Mouse (Mus musculus) intestine, postnatal 0 days (tissue): ENCODE results near the gene Tmem189. TPM values are rescaled to one million over a fixed set of nuclear protein-coding genes. Genes with fewer than 3 reads are reported as not detected.
A peak's percentile ranks its signal among the peaks of the same experiment; 100 is the strongest.
"Not testable (repeated sequence)": the region's sequence is repeated elsewhere in the genome, so short reads cannot be mapped to it uniquely, and the experiment has no call there.

Source experiments
- ATAC-seq: fragments of 200-750 bp; cut with Nextera tagmentation; 2 replicates; pipeline ENCODE4 v1.8.0; 2017; ENCODE audit warnings: mild to moderate bottlenecking, moderate TSS enrichment, moderate library complexity
- H3K27ac ChIP-seq: fragments of 300-500 bp; sonication (generic); 2 replicates; pipeline ENCODE4 v1.5.1; 2014; ENCODE audit warnings: mild to moderate bottlenecking, low read depth, low read length, moderate library complexity
- H3K27me3 ChIP-seq: fragments of 300-500 bp; sonication (generic); replicated peaks from 2 replicates; pipeline ENCODE4 v1.6.1; 2014; ENCODE audit warnings: low read length, mixed read lengths; ENCODE audit not compliant: control insufficient read depth, insufficient read depth
- H3K36me3 ChIP-seq: fragments of 300-500 bp; sonication (generic); 2 replicates; pipeline ENCODE4 v1.6.1; 2014; ENCODE audit warnings: mild to moderate bottlenecking, moderate library complexity; ENCODE audit not compliant: control insufficient read depth, insufficient read depth
- H3K4me1 ChIP-seq: fragments of 300-500 bp; sonication (generic); replicated peaks from 2 replicates; pipeline ENCODE4 v1.6.1; 2014; ENCODE audit warnings: antibody characterized with exemption, low read length, mixed read lengths; ENCODE audit not compliant: control insufficient read depth, insufficient read depth
- H3K4me2 ChIP-seq: fragments of 300-500 bp; sonication (generic); replicated peaks from 2 replicates; pipeline ENCODE4 v1.6.1; 2014; ENCODE audit warnings: low read depth, mild to moderate bottlenecking, moderate library complexity
- H3K4me3 ChIP-seq: fragments of 300-500 bp; sonication (generic); 2 replicates; pipeline ENCODE4 v1.5.1; 2014; ENCODE audit warnings: low read depth, low read length
- H3K9ac ChIP-seq: fragments of 300-500 bp; sonication (generic); 2 replicates; pipeline ENCODE4 v1.6.1; 2014; ENCODE audit warnings: mild to moderate bottlenecking, low read depth, low read length
- H3K9me3 ChIP-seq: fragments of 300-500 bp; sonication (generic); 2 replicates; pipeline ENCODE4 v1.6.1; 2016; ENCODE audit warnings: mixed run types; ENCODE audit not compliant: control insufficient read depth
- CTCF ChIP-seq: sonication (generic); IDR thresholded peaks from 2 replicates; pipeline ENCODE4 v1.5.1; 2016; ENCODE audit warnings: low read depth, mild to moderate bottlenecking, control low read depth, antibody characterized with exemption, moderate library complexity
- WGBS: fragments of 180-500 bp; shearing (Covaris S2); extraction: QIAGEN DNeasy Blood & Tissue Kit; methylation state at CpG from one replicate; pipeline ENCODE4 v1.1.7; 2014; 5-methylcytosine and 5-hydroxymethylcytosine counted together
- polyA plus RNA-seq: library from polyadenylated mRNA; unstranded; fragments of >200 nt; fragmentation: Nextera tagmentation; extraction: Ambion mirVana; gene quantifications from 2 replicates; pipeline ENCODE4 v1.2.1, GENCODE M21; 2015

The Tmem189 gene
- polyA plus RNA-seq, 1 experiment from 2014 or later = 26.8 TPM

DNA sequence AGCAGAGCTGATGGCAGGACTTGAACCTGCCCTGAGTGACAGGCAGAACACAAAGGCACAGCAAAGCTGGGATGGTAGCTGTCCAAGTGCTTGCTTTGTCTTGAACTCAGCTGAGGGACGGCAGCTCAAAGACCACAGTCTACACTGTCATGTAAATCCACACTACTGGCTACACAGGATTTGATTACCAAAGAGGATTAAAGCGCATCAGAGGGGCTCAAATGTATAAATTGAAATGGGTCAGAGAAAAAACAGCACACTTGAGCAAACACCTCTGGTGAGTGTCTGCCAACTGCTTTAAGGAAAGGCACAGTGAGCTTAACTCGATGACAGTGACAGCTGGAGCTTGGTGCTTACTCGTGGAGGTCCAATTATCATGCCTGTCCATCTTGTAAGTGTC, 72.2 kb downstream of the Tmem189 start:
- no peak overlapping the region for H3K4me2 ChIP-seq
- H3K4me3 ChIP-seq = no peak overlapping the region
- peaks cover 3% of the 10 kb centered on the region; the same call in 1 of the 2 replicates for H3K4me1 ChIP-seq
- no peak overlapping the region for H3K27ac ChIP-seq
- no peak overlapping the region for H3K9ac ChIP-seq
- H3K27me3 ChIP-seq = no peaks in the 10 kb centered on the region
- H3K9me3 ChIP-seq = no peaks in the 10 kb centered on the region
- peaks cover 36% of the 10 kb centered on the region for H3K36me3 ChIP-seq
- TF ChIP-seq CTCF = no peak
- ATAC-seq = no peak
- WGBS = 81% methylated on average over 4 of the region's 4 CpGs

DNA sequence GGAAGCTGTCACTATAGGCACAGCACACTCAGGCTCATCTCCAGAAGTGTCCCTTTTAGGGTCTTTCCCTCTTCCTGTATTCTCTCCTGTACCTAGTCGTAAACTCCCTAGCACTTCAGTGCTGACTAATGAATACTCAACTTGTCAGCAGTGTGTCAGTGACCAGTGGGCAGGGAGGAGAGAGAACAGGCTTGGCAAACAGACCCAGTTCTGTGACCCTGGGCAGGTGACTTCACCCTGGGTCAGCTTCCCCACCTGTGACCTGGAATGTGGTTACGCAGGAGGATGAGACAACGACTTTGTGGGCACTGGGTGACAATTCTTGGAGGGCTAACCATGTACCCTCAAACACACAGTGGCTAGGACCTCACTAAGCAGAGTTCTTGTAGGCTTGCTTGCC, 72.6 kb downstream of the Tmem189 start:
- no peaks in the 10 kb centered on the region for H3K27me3 ChIP-seq
- H3K9me3 ChIP-seq = no peaks in the 10 kb centered on the region
- no peak overlapping the region for H3K4me3 ChIP-seq
- WGBS = 82% methylated on average over 3 of the region's 3 CpGs
- TF ChIP-seq CTCF = no peak
- no peak for ATAC-seq
- no peak overlapping the region for H3K27ac ChIP-seq
- peaks cover 3% of the 10 kb centered on the region; the same call in 1 of the 2 replicates for H3K4me1 ChIP-seq
- no peak overlapping the region for H3K9ac ChIP-seq
- no peak overlapping the region for H3K4me2 ChIP-seq
- H3K36me3 ChIP-seq = peaks cover 40% of the 10 kb centered on the region

DNA sequence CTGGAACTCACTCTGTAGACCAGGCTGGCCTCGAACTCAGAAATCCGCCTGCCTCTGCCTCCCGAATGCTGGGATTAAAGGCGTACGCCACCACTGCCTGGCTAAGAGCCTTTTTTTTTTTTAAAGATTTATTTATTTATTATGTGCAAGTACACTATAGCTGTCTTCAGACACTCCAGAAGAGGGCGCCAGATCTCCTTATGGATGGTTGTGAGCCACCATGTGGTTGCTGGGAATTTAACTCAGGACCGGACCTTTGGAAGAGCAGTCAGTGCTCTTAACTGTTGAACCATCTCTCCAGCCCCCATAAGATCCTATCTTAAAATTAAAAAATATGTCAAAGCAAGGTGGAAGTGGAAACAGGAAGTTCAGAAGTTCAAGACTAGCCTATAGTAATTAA, 76.3 kb downstream of the Tmem189 start:
- H3K4me1 ChIP-seq, H3K4me3 ChIP-seq, ATAC-seq, H3K27ac ChIP-seq, H3K27me3 ChIP-seq, H3K9ac ChIP-seq, H3K9me3 ChIP-seq, H3K4me2 ChIP-seq: not testable (repeated sequence)
- H3K36me3 ChIP-seq = peaks cover 57% of the 10 kb centered on the region
- WGBS = 94% methylated on average over 7 of the region's 7 CpGs
- TF ChIP-seq CTCF = peak; percentile 44

DNA sequence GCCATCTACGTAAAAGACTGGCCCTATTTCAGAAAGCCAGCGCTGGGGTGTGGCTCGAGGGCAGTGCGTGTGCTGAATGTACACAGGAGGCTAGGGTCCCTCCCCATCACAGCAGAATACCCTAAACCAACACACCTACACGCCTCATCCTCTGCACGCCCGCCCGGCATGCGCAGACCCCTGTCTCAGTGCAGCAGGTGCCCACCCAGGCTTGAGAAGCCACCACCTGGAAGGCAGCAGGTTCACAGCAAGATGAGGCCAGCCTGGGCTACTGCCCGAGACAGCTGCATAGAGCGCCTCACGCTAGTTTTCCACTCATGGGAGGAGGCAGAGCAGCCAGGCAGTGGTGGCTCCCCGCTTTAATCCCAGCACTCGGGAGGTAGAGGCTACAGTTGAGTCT, 77.5 kb downstream of the Tmem189 start:
- H3K27ac ChIP-seq = no peak overlapping the region
- ATAC-seq = no peak
- no peaks in the 10 kb centered on the region for H3K27me3 ChIP-seq
- H3K9ac ChIP-seq = no peak overlapping the region
- H3K9me3 ChIP-seq = no peaks in the 10 kb centered on the region
- no peaks in the 10 kb centered on the region for H3K4me1 ChIP-seq
- no peak for TF ChIP-seq CTCF
- 91% methylated on average over 14 of the region's 14 CpGs for WGBS
- peaks cover 58% of the 10 kb centered on the region for H3K36me3 ChIP-seq
- no peak overlapping the region for H3K4me3 ChIP-seq
- H3K4me2 ChIP-seq = no peak overlapping the region

DNA sequence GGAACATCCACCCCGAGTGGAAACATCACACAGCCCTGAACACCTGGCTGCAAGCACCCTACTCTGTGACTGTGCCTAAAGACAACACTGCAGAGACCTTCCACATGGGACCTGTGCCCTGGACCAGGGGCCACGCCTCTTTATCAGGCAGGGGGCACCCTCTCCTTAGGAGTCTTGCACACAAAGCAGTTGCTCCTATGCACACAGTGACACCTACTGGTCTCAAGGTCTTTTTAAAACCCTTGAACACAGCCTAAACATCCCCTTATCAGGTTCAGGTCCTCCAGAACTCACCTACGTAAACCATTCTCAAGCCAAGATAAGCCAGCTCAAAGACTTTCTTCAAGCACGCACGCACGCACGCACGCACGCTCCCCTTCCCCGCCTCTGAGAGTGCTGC, 78.3 kb downstream of the Tmem189 start:
- TF ChIP-seq CTCF = peak; percentile 57
- no peak for ATAC-seq

DNA sequence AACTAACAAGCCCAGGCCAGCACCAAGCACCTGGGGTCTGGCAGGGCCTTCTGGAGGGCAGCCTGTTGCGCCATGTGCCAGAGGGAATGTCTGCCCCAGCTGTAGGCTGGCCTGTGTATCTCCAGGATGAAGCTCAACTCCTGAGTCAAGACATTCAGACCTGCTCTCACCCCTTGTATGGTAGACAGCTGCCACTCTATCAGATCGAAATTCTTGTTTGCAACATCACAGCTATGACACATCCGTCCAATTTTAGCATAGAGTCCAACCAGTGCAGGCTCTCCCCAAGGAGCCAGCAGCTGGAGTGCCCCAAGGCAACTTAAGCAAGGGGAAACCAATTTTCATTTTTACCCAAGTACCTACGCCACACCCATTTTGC, 82.9 kb downstream of the Tmem189 start:
- no peak overlapping the region for H3K27ac ChIP-seq
- no peak overlapping the region for H3K4me2 ChIP-seq
- no peak overlapping the region for H3K4me3 ChIP-seq
- H3K27me3 ChIP-seq = no peaks in the 10 kb centered on the region
- no peaks in the 10 kb centered on the region for H3K4me1 ChIP-seq
- H3K9ac ChIP-seq = no peak overlapping the region
- no peaks in the 10 kb centered on the region for H3K9me3 ChIP-seq
- TF ChIP-seq CTCF = no peak
- H3K36me3 ChIP-seq = peaks cover 22% of the 10 kb centered on the region
- no peak for ATAC-seq
- WGBS = 81% methylated on average over 4 of the region's 4 CpGs

More for the DNA sequence above, 78.3 kb downstream of the Tmem189 start:
- H3K27ac ChIP-seq = no peak overlapping the region
- H3K36me3 ChIP-seq = peaks cover 52% of the 10 kb centered on the region
- H3K4me2 ChIP-seq = no peak overlapping the region
- 79% methylated on average over 10 of the region's 10 CpGs for WGBS
- no peaks in the 10 kb centered on the region for H3K4me1 ChIP-seq
- no peak overlapping the region for H3K9ac ChIP-seq
- no peaks in the 10 kb centered on the region for H3K9me3 ChIP-seq
- no peaks in the 10 kb centered on the region for H3K27me3 ChIP-seq
- no peak overlapping the region for H3K4me3 ChIP-seq
